Mouse (Mus musculus) liver, adult 2 months (tissue): ENCODE measurements around the gene Pih1d2. TPM values are rescaled to one million over a fixed set of nuclear protein-coding genes. Genes with fewer than 3 reads are reported as not detected.

Experiments used
- DNase-seq: peaks from one replicate; pipeline ENCODE4 v3.0.0-alpha.2; 2011; ENCODE audit warnings: low read depth, low spot score; ENCODE audit errors: extremely low read depth
- H3K27ac ChIP-seq: fragments of 200-500 bp; replicated peaks from 2 replicates; pipeline ENCODE4 v1.5.1; 2012; ENCODE audit warnings: low read depth, mild to moderate bottlenecking, control low read depth, inconsistent platforms, low read length; ENCODE audit not compliant: insufficient read depth
- H3K27me3 ChIP-seq: fragments of 200-500 bp; 2 replicates; pipeline ENCODE4 v1.6.1; 2012; ENCODE audit warnings: mild to moderate bottlenecking, moderate library complexity, low read length, inconsistent platforms; ENCODE audit not compliant: control insufficient read depth, insufficient read depth
- H3K36me3 ChIP-seq: fragments of 200-500 bp; 2 replicates; pipeline ENCODE4 v1.6.1; 2012; ENCODE audit warnings: low read length, inconsistent platforms; ENCODE audit not compliant: control insufficient read depth, insufficient read depth
- H3K4me1 ChIP-seq: fragments of 200-500 bp; 2 replicates; pipeline ENCODE4 v1.6.1; 2011; ENCODE audit warnings: low read length; ENCODE audit not compliant: control insufficient read depth, insufficient read depth
- H3K4me3 ChIP-seq: fragments of 200-500 bp; 2 replicates; pipeline ENCODE4 v1.5.1; 2011; ENCODE audit warnings: low read depth, mild to moderate bottlenecking, control low read depth, low read length, moderate library complexity; ENCODE audit not compliant: insufficient read depth
- H3K79me2 ChIP-seq: fragments of 200-500 bp; 2 replicates; pipeline ENCODE4 v1.6.1; 2012; ENCODE audit warnings: inconsistent platforms, mild to moderate bottlenecking, low read length, moderate library complexity; ENCODE audit not compliant: control insufficient read depth, insufficient read depth
- H3K9ac ChIP-seq: fragments of 200-500 bp; 2 replicates; pipeline ENCODE4 v1.6.1; 2012; ENCODE audit warnings: low read depth, mild to moderate bottlenecking, control low read depth, inconsistent platforms, low read length
- CTCF ChIP-seq: fragments of 200-500 bp; IDR thresholded peaks from 2 replicates; pipeline ENCODE4 v1.5.1; 2011; ENCODE audit warnings: low read depth, low read length, control low read depth
- POLR2A ChIP-seq: fragments of 200-500 bp; IDR thresholded peaks from 2 replicates; pipeline ENCODE4 v1.6.1; 2011; ENCODE audit warnings: low read length, control low read depth; ENCODE audit not compliant: insufficient read depth; ENCODE audit errors: extremely low read depth
- WGBS: fragments of 180-500 bp; shearing (Covaris S2); methylation state at CpG from one replicate; pipeline ENCODE4 v1.1.7; 2018; 5-methylcytosine and 5-hydroxymethylcytosine counted together
- polyA plus RNA-seq: library from polyadenylated mRNA; depleted of rRNA; stranded (reverse); fragments of >200 nt; gene quantifications from 2 replicates; pipeline ENCODE4 v1.2.3, GENCODE M21; 2012
- total RNA-seq: library from RNA; depleted of rRNA; stranded (reverse); fragments of >200 nt; gene quantifications from 2 replicates; pipeline ENCODE4 v1.2.3, GENCODE M21; 2014

The Pih1d2 gene
- total and polyA plus RNA-seq, 2 experiments: 0.24 to 0.74 TPM

GRCm38 (mm10) chr9:50585145-50585818 lies 31.8 kb upstream of the Pih1d2 start:
- TF ChIP-seq CTCF: no peak
- TF ChIP-seq POLR2A: no peak
- H3K36me3 ChIP-seq: peaks cover 3% of the 10 kb centered on the region; the same call in 1 of the 2 replicates
- DNase-seq: no peak
- H3K79me2 ChIP-seq: no peaks in the 10 kb centered on the region
- WGBS: 84% methylated on average over 6 of the region's 6 CpGs
- no peaks in the 10 kb centered on the region for H3K4me1 ChIP-seq
- H3K4me3 ChIP-seq: no peak overlapping the region
- H3K9ac ChIP-seq: no peak overlapping the region
- H3K27me3 ChIP-seq: no peaks in the 10 kb centered on the region
- no peak overlapping the region for H3K27ac ChIP-seq

GRCm38 (mm10) chr9:50586955-50587354 lies 30.2 kb upstream of the Pih1d2 start:
- no peak overlapping the region for H3K27ac ChIP-seq
- no peaks in the 10 kb centered on the region for H3K27me3 ChIP-seq
- no peaks in the 10 kb centered on the region for H3K79me2 ChIP-seq
- H3K4me1 ChIP-seq: no peaks in the 10 kb centered on the region
- H3K9ac ChIP-seq: no peak overlapping the region
- 34% methylated on average over 4 of the region's 4 CpGs for WGBS
- TF ChIP-seq CTCF (no peak), POLR2A (no peak)
- DNase-seq: no peak
- no peaks in the 10 kb centered on the region for H3K36me3 ChIP-seq
- H3K4me3 ChIP-seq: no peak overlapping the region

GRCm38 (mm10) chr9:50590856-50591518 lies 26.1 kb upstream of the Pih1d2 start:
- Histone ChIP-seq H3K27me3 (no peaks in the 10 kb centered on the region), H3K36me3 (peaks cover 3% of the 10 kb centered on the region), H3K4me1 (peaks cover 11% of the 10 kb centered on the region; the same call in 1 of the 2 replicates), H3K4me3 (no peak overlapping the region), H3K79me2 (no peaks in the 10 kb centered on the region), H3K9ac (no peak overlapping the region), H3K27ac (no peak overlapping the region)
- DNase-seq: no peak
- no peak for TF ChIP-seq POLR2A
- TF ChIP-seq CTCF: no peak
- WGBS: 71% methylated on average over 10 of the region's 10 CpGs

GRCm38 (mm10) chr9:50592955-50593354 lies 24.2 kb upstream of the Pih1d2 start:
- DNase-seq: no peak
- 90% methylated on average over 9 of the region's 9 CpGs for WGBS
- Histone ChIP-seq H3K27me3 (no peaks in the 10 kb centered on the region), H3K27ac (no peak overlapping the region), H3K9ac (no peak overlapping the region), H3K4me1 (peaks cover 11% of the 10 kb centered on the region; the same call in 1 of the 2 replicates), H3K4me3 (no peak overlapping the region), H3K36me3 (peaks cover 18% of the 10 kb centered on the region), H3K79me2 (no peaks in the 10 kb centered on the region)
- no peak for TF ChIP-seq POLR2A
- no peak for TF ChIP-seq CTCF

- TF ChIP-seq POLR2A (no peak), CTCF (peak; percentile 62)
- no peak overlapping the region for H3K9ac ChIP-seq
- H3K79me2 ChIP-seq: no peaks in the 10 kb centered on the region
- H3K27me3 ChIP-seq: no peaks in the 10 kb centered on the region
- peaks cover 11% of the 10 kb centered on the region; the same call in 1 of the 2 replicates for H3K4me1 ChIP-seq
- H3K27ac ChIP-seq: no peak overlapping the region
- peaks cover 24% of the 10 kb centered on the region for H3K36me3 ChIP-seq
- no peak overlapping the region for H3K4me3 ChIP-seq
- DNase-seq: peak; percentile 61
- 78% methylated on average over 2 of the region's 3 CpGs for WGBS
Measured at GRCm38 (mm10) chr9:50593544-50593943, 23.6 kb upstream of the Pih1d2 start.

- WGBS: 27% methylated on average over 12 of the region's 12 CpGs
- Histone ChIP-seq H3K27ac (peak overlapping the region; percentile 67), H3K4me3 (no peak overlapping the region), H3K79me2 (no peaks in the 10 kb centered on the region), H3K27me3 (no peaks in the 10 kb centered on the region), H3K4me1 (peaks cover 11% of the 10 kb centered on the region; the same call in 1 of the 2 replicates), H3K36me3 (peaks cover 34% of the 10 kb centered on the region), H3K9ac (0 out of 2 replicates have a peak overlapping the region, but pooled peaks have one; percentile 3)
- peak; percentile 87 for DNase-seq
- TF ChIP-seq POLR2A (no peak), CTCF (no peak)
Measured at GRCm38 (mm10) chr9:50594794-50595417, 22.2 kb upstream of the Pih1d2 start.
